Mouse (Mus musculus): ENCODE measurements around the gene Il10rb.
"Not testable (repeated sequence)": the region's sequence is repeated elsewhere in the genome, so short reads cannot be mapped to it uniquely, and the experiment has no call there.

Il10rb gene

DNA sequence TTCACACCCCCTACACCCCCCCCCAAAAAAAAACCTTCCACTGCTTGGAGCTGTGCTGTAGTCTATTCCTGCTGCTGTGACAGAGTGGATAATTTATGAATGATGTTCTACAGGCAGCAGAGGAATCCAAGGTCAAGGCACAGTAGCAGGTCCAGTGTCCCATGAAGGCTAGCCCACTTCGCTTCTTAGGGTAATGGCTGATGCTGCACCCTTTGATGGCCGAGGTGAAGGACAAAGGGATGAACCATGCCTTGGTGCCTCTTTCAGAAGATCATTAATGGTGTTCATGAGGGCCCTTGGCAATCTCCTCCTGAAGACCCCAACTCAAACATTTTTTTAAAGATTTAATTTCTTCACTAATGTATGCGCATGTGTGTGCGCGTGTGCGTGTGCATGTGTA lies 10.4 kb downstream of the Il10rb start:
- no peak for DNase-seq (ENCODE audit: low spot score)

DNA sequence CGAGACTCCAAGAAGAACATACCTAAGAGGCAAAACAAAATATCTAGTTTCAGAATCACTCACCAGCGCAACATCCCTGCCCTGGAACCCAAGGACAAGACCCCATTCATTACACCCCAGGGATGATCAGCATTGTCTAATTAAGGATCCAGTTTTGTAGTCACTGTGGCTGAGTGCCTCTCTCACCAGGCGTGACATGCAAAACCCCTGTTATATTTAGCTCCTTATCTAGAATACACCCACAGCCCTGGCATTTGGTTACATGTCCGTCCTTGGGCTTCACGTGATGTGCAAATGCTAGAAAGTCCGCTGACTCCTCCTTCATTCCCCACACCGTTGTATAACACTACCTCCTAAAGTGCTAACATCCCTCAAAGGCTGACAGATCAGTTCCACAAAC lies 11.0 kb downstream of the Il10rb start:
- DNase-seq (ENCODE audit: low spot score): no peak

DNA sequence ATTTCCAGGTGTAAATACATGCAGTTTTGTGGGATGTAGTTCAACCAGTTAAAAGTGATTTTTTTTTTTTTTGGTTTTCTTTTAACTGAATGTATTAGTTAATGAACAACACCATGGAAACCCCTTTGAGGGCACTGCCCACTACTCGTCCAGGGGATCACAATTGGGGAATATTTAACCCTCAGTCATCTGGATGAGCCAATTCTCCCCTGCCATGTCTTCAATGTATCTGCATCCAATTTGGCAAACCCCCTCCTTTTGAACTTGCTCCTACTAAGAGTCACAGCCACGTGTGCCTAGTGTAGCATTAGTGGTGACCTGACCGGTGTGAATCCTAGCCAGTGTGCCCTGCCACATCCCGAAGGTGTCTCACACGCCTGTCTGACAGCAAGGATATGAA lies 12.6 kb downstream of the Il10rb start:
- no peak for DNase-seq (ENCODE audit: low spot score)

DNA sequence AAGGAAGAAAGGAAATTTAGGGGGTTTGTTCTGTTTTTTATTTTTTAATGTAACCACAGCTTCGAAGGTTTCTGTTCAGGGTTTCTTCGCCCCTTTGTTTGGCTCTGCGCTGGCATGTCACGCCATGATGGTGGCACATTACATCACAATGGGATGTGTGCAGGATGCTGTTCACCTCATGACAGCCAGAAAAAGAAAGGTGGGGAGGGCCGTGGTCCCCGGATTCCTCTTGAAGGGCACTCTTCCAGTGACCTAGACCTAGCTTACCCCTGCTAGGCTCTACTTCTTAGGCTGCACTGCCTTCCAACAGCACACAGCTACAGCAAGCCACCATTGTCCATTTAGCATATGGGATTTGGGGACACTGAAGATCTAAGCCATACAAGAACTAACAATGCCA lies 19.9 kb downstream of the Il10rb start:
- no peak for DNase-seq (ENCODE audit: low spot score)

DNA sequence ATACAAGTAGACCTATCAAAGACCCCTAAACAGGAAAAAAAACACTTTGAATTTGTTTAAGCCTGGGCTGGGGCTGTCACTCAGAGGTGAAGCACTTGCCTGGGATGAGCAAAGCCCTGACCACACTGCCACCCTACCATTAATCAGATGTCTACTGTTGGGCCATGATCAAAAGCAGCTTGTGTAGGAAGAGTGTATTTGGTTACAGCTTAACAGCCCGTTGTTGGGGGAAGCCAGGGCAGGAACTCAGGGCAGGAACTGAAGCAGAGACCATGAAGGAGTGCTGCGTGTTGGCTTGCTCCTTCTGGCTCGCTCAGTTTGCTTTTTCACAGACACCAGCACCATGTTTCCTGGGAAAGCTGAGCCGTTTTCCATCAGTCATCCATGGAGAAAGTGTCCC lies 20.6 kb downstream of the Il10rb start:
- DNase-seq (ENCODE audit: low spot score): no peak

DNA sequence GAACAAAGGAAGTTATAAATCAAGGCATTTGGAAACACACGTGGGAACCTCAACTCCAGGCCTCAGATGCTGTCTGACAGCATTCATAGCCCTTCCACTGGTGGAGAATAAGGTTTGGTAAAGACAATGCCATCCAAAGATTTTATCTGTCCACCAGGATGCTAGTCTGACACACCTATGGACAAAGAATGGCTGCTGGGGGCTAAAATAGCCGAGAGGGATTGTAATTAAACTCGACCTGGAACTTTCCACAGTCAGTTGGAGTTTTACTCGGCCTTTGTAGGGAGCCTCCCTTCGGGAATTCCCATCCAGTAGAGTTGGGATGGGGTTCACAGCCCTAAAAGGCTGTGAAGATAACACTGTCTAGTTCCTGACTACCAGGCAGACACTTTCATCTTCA lies 21.5 kb downstream of the Il10rb start:
- DNase-seq (ENCODE audit: low spot score): no peak

DNA sequence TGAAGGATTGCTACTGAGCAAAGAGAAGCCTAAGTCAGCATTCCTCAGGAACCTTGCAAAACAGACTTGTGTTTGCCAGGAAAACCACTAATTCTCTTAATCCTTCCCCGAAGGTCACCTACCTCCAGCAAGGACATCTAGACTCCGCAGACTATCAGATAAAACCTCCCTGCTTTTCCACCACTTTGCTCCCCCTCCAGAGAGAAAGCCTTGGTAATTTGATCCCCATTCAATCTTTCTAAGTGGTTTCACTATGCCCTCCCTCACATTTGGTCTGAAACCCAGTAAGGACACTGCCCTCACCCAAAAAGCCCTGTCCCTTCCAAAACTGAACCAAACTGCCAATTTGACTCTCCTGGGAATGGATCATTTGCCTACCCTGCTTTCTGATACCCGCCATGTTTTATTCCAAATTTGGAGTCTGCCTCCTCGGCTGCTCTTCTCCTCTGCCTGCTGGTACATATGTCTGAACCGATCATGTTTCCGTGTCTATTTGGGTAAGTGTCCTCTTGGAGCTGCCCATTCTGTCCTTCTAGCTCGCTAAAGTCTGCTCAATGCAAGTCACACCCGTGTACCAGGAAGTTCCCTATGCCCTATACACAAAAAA lies 22.4 kb downstream of the Il10rb start:
- no peak for DNase-seq (ENCODE audit: low spot score)

DNA sequence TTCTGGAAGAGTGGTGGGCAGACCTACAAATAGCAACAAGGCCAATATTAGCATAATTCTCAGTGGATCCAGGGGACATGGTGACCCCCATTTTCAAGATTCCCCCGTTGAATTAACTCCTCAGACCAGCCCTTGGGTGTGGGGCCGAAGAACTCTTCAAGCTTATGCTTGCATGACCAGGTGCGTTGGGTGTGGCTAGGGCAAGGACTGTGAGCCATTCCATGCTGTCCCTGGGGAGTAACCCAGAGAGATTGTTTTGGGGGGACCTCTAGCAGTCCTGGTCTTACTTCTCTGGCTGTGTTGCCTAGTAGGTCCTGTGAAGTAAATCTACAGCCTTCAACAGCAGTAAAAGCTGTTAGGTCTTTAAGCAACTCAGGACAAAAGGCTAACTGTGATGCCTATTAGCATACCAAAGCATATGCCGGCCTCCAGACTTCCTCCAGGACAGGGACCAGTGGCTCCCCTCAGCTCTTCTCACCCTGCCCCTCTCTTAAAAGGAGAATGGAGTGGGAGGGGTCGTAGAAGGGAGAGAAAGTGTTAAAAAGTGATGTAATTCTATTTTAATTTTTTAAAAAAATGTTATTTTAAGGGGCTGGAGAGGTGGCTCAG lies 26.9 kb downstream of the Il10rb start:
- no peak for DNase-seq (ENCODE audit: low spot score)

DNA sequence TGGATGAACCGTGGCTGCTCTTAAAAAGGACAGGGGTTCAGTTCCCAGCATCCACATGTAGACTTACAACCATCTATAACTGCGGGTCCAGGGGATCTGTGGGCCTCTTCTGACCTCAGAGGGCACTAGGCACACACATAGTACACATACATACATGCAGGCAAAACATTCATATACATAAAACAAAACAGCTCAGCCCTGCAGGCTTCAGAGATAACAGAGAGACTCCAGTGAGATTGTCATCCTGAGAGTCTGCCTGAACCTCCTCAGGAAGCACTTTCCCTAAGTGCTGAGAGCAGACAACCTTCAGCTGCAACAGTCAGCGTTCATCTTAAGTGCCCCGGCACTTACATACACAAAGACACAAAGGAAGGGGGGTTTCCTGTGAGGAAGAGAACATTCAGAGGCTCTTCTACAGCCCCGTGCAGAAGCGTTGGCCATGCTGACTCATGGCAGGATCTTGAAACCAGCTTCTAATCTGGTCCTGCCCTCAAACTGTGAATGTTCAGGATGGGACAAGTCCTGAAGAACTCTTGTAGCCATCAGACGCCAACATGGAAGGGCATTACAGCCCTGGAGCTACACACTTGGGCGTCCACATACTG lies 27.5 kb downstream of the Il10rb start:
- no peak for DNase-seq (ENCODE audit: low spot score)

DNA sequence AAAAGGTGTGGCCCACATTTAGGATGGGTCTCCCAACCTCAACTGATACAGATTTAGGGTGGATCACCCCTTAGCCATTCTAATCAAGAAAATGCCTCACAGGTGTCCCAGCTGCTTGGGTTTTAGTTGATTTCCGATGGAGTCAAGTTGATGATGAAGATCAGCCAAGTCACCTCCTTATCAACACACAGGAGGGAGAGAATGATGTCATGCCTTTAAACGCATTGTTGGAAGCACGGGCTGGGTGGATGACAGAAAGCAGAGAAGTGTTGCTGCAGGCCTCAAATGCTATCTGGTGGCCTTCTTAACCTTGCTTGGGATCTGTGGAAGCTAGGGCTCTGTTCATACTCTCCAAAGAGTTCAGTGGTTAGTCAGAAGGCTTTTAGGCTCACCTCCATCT lies 28.2 kb downstream of the Il10rb start:
- no peak for DNase-seq (ENCODE audit: low spot score)

DNA sequence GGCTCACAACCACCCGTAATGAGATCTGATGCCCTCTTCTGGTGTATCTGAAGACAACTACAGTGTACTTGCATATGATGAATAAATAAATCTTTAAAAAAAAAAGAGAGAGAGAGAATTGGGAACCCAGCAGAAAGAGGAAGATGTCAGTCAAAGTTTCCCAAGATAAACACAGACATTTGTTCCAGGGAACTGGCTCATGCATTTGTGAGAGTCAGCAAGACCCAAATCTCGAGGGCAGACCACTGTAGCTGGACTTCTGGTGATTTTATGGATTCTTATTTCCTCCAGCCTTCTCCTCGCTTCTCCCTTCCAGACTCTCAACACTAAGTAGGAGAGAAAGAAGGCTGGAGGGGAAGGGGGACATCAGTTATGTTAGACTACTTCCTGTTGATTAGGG lies 32.1 kb downstream of the Il10rb start:
- DNase-seq (ENCODE audit: low spot score): no peak

DNA sequence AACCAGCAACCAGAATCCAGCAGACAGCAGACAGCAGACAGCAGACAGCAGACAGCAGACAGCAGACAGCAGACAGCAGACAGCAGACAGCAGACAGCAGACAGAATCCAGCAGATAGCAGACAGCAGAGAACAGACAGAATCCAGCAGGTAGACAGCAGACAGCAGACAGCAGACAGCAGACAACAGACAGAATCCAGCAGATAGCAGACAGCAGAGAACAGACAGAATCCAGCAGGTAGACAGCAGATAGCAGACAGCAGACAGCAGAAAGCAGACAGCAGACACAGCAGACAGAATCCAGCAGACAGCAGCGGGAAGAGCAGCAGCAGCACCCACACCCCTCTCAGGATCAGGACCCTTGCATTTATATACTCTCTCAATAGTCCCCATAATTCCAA lies 32.6 kb downstream of the Il10rb start:
- DNase-seq (ENCODE audit: low spot score): not testable (repeated sequence)

DNA sequence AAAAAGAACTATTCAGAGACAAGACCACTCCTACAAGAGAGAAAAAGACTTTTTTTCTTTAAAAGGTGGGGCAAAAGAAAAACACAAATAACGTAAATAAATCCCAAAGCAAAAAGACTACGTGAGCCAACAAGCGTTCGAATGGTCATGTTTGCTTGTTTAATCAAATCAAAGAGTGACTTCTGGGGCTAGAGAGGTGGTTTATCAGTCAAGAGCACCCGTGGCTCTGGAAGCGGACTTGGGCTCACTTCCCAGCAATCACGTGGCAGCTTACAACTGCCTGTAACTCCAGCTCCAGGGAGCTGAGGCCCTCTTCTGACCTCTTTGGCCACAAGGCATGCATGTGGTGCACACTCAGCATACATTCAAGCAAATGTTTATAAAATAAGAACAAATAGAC lies 35.4 kb downstream of the Il10rb start:
- DNase-seq (ENCODE audit: low spot score): peak; percentile 35

DNA sequence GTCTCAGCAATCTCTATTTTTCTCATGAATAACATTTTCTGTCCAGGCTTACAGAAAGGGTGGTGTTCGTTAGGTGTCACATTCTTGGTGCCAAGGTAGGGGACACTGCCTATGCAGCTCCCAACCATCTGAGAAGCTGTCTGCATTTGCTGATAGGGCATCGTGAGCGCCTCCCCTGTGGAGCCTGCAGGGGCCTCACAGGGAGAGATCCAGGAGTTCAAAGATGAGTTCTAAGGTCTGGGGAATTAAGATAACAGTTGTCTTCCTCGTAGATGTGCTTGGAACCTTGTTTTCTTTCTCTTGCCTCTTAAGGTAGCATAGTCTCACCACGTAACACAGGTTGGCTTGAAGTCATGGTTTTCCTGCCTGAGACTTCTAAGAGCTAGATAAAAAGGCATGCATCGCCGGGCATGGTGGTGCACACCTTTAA lies 35.9 kb downstream of the Il10rb start:
- DNase-seq (ENCODE audit: low spot score): no peak

DNA sequence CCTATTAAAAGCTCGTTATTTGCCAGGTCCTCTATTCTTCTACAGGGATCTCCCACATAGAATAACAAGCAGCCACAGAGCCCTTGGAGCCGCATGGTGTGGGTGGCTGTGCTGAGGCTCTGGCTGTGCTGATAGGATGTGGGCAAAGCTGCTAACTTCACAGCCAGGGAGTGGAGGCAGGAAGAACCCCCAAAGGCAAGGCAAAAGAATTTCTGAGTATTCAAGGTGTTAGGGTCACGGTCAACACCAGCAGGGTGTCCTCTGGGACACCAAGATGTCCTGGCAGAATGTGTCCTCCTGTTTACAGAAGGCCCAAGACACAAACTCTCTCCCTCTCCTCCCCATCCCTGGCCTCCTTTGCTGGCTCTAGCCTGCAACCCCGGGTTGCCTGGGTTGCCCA lies 36.5 kb downstream of the Il10rb start:
- no peak for DNase-seq (ENCODE audit: low spot score)

DNA sequence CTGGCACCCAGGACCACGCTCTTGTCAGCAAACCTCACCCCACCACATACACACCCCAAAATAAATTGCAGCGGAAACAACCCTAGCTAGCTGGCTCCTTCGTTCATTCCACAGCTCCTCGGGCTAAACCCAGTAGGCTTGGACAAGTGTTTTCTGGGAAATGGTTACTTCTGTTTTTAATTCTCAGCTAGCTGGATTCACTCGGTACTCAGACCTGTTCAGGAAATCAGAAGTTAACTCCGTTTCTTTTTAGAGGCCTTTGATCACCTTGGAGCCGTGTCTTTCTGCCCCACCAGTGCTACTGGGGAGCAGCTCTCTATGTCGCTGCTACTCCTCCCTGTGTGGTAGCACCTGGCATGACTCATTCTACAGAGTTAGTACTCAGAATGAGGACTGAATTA lies 37.2 kb downstream of the Il10rb start:
- DNase-seq (ENCODE audit: low spot score): no peak

DNA sequence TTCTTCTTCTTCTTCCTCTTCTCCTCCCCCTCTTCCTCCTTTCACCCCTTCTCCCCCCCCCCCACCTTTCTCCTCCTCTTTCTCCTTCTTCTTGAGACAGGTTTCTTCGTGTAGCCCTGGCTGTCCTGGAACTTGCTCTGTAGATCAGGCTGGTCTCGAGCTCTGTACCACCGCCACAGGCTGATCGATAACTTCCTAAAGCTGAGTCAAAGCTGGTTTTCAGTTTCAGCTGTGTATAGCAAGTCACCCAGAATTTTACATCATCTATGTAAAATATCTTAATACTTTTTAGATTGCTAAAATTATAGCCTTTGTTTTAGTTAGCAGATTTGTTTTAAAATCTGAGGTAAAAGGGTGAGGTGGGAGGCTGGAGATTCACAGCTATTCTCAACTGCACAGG lies 38.9 kb downstream of the Il10rb start:
- no peak for DNase-seq (ENCODE audit: low spot score)

DNA sequence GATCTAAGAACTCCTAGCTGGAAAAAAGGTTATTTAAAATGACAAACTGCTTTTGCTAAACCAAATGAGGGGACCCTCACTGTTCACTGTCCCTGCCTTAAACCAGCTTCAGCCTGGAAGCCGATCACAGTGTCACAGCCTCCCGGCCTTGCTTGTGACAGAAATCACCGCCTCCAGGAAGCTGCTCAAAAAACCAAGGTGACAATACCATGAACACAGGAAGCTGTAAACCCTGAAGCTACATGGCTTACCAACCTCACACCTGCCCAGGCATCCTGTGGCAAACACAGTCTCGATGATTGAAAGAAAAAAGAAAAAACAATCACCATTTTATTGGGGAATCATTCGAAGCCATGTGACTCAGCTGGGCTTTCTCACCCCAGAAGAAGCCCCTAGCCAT lies 39.6 kb downstream of the Il10rb start:
- no peak for DNase-seq (ENCODE audit: low spot score)

DNA sequence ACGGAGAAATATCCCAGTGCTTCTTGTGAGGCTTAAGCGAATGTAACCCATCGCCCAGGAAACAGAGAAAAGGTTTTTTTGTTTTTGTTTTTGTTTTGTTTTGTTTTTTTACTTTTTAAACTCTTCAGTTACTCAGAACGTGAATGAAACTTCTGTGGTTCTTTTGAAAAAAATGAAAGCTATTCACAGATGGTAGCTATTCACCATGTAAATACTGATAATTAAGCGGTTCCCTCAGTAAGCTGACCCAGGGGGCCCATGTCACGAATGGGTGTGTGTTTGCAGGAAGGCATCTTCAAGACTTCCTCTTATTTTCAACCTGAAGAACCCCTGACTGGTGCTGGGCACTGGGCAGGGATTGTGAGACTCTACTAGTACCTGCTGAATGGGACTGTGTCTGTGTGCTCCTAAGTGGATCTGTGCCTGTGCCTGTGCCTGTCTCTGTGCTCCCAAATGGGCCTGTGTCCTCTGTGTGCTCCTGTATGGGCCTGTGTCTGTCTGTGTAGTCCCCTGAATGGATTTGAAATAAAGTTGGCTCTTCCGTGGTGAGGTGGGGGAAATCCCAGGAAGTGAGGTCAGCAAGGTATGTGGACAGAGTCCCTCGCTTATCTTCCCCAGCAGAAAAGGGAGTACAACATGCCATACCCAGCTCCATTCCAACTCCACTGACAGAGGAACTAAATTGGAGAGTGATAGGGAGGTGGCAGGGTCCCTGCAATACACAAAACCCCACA lies 41.0 kb downstream of the Il10rb start:
- no peak for DNase-seq (ENCODE audit: low spot score)

DNA sequence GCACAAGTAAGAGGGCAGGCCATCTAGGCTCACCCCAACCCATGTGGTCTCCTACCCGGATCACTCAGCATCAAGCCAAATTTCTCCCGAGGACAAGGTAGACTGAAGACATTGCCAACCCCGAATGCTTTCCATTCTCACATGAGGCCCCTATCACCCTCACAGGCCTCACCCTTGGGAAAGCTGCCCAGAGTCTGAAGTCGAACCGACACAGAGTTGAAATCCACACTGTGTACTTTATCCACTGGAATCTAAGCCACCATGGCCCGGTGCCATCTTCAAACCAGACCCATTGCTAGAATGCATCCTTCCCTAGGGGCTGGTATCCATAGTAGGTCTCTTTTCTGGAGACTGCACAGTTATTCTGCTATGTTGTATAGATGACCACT lies 41.5 kb downstream of the Il10rb start:
- no peak for DNase-seq (ENCODE audit: low spot score)

DNA sequence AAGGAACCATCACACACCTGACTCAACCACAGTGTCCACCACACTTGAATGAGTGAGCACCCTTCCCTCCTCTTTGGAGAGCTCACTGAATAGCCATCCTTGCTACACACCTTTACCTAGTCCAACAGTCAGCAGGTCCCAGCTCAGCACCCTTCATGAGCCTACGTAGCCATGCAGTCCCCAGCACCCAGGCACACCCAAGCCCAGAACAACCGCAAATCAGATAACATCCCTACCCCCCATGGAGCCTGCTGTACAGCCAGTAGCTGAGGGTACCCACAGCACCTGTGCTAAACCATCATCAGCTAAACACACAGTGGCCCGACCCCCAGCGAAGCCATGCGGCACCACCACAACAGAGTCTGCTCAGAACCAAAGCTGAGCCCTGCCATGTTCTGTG lies 42.1 kb downstream of the Il10rb start:
- DNase-seq (ENCODE audit: low spot score): no peak

DNA sequence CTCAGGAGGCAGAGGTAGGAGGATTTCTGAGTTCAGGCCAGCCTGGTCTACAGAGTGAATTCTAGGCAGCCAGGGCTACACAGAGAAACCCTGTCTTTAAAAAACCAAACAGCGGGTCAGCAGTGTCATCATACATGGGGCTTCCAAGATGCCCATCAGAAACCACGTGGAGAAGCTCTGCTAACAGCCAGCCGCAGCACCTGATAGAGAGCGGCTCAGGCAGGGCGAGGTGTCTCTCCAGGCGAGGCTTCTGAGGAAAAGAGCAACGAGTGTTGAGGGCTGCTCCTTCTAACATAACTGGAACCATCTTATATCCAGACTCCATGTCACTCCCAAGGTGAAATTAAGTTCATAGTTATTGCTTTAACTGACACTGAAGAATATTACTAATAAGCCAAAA lies 42.9 kb downstream of the Il10rb start:
- no peak for DNase-seq (ENCODE audit: low spot score)
